Mouse (Mus musculus): Measurements from ENCODE around the gene Srgap2. TPM values are rescaled to one million over a fixed set of nuclear protein-coding genes. Genes with fewer than 3 reads are reported as not detected.

Gene Srgap2
- total and polyA plus RNA-seq, 3 experiments = 15.2 to 22.2 (median 21.8) TPM

- DNase-seq = peak; percentile 70
Observed at GRCm38 (mm10) chr1:131245926-131246325, 281.2 kb downstream of the Srgap2 start.

- DNase-seq = peak; percentile 93
Observed at GRCm38 (mm10) chr1:131245089-131245856, 281.9 kb downstream of the Srgap2 start, which contains the start of gene Rassf5. TSS of gene Rassf5 (minus strand) at chr1:131245258.

DNA sequence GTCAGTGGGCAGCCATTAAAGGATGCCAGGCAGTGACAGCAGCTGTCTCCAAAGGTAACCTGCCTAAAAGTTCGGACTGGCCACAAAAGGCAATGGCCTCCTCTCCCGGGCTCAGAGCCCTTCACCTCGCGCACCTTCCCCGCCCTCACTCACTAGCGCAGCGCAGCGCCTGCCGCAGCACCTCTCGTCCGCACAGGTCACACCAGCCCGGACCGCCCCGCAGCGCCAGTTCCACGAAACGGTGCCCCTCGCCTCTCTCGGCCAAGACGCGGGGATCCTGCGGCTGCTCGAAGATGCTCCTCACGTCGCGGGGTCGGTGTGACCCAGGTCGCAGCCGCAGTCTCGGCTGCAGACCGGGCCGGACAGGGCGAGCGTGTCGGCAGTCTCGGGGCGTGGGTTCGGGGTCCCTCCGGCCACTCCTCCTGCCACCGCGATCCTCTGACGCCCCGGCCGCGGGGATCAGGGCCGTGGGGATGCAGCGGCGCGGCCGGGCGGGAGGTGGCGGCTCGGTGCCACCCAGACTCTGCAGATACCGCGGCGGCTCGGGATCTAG, 282.5 kb downstream of the Srgap2 start:
- DNase-seq = no peak

GRCm38 (mm10) chr1:131242956-131243355, 284.2 kb downstream of the Srgap2 start:
- DNase-seq = no peak

DNA sequence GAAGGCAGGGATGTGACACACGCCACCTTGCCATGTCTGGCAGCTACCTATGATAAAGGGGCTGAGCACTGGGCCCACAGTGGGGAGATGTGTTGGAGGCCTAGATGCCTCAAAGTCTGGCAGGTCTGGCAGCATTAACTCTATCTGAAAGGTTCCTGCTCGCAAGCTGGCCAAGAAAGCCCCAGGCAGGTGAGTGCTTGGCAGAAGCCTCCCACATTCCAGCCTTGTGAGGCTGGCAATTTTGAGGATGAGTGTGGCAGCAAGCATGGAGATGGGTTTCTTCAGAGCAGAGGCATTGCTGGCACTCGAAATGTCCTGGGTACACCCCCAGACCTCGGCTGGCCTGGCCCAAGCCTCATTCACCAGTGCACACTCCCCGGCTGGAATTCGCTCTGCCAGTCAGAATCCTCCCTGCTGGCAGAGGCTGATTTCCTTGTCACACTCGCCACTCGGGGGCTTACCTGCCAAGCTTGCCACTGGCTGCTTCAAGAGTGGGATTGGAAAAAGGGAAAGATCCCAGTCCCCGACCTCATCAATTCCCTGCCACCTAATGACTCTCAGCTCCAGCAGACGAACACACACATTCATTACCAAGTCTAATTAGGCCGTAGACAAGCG, 287.5 kb downstream of the Srgap2 start:
- DNase-seq = no peak

GRCm38 (mm10) chr1:131238931-131239381, 288.2 kb downstream of the Srgap2 start:
- peak; percentile 89 for DNase-seq

DNA sequence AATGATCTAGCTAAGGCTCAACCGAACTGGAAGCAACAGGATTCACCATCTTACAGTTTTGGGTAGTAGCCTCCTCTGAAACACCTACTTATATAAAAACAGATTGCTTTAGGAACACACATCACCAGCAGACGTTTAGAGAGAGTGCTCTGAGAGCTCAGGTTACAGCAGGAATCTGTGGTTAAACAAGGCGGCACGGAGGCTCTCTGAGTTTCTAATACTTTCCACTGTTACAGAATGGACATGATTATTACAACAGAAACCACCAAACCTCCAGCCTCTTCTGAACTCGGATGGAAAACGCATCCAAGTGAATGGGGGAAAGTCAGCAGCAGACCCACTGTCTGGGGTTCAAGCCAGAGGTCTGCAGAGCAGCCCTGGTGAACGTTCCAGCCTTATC, 291.1 kb downstream of the Srgap2 start:
- no peak for DNase-seq

Small RNA genes within 50 kb of the gene (microRNA-seq; reads per million reads assigned to microRNA genes)
- 0 reads per million in 2 experiments for gene Gm24273

Other genes with a start within 250 kb of the Srgap2 start
- 10 to 100 TPM; 10.7 to 14.1 TPM for gene Ikbke, start 247.7 kb downstream of the Srgap2 start, total RNA-seq (2021)
- 11.1 and 15.2 TPM in 2 replicates for gene Ikbke, start 247.7 kb downstream of the Srgap2 start, polyA plus RNA-seq (2012; rRNA removed)
- gene Fam72a, start 551 bp upstream of the Srgap2 start, total RNA-seq (2021) = under 1 TPM; 0.79 to 0.92 TPM
- gene Fam72a, start 551 bp upstream of the Srgap2 start, polyA plus RNA-seq (2012; rRNA removed) = 0.07 and 0.16 TPM in 2 replicates
- not detected for gene Avpr1b, start 71.9 kb upstream of the Srgap2 start, total RNA-seq (2021)
- not detected in 2 replicates for gene Avpr1b, start 71.9 kb upstream of the Srgap2 start, polyA plus RNA-seq (2012; rRNA removed)
- under 1 TPM; 0.48 to 0.63 TPM for gene Ctse, start 111.0 kb upstream of the Srgap2 start, total RNA-seq (2021)
- gene Ctse, start 111.0 kb upstream of the Srgap2 start, polyA plus RNA-seq (2012; rRNA removed) = 0.28 and 0.55 TPM in 2 replicates
- gene Rab7b, start 161.3 kb upstream of the Srgap2 start, total RNA-seq (2021) = 10 to 100 TPM in 1 of 2 experiments, 1 to 10 TPM in 1; 3.7 to 13.4 TPM
- gene Rab7b, start 161.3 kb upstream of the Srgap2 start, polyA plus RNA-seq (2012; rRNA removed) = 2.8 and 2.9 TPM in 2 replicates
- under 1 TPM in 1 of 2 experiments, not detected in 1; 0.12 TPM for gene Slc26a9, start 216.7 kb upstream of the Srgap2 start, total RNA-seq (2021)
- gene Slc26a9, start 216.7 kb upstream of the Srgap2 start, polyA plus RNA-seq (2012; rRNA removed) = 0.15 and 0.18 TPM in 2 replicates

All from adrenal gland, adult 2 months (tissue).